Mouse (Mus musculus) ovary, postnatal 10 days (tissue): Measurements from ENCODE around the gene Gpr183.

Experiments used
- DNase-seq: peaks from one replicate; pipeline ENCODE4 v3.0.0; 2022; ENCODE audit warnings: low spot score

The Gpr183 gene

DNA sequence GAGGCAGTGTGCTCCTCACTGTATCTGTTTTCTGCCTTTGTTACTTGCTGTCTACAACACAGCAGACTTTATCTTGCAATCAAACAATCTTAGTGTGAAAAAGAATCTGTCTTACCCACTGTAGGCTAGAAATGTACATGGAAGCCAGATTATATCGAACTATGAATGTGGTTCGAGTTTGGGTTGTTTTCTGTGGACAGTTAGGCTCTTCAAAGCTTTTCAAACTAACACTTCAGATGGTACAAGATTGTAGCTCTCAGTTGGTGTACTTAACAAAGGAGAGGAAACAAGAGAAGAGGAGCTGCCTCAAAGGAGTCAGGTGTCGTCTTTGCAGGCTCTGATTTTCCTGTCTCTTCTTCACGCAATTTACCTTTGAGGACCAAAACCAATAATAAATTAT lies 22.7 kb upstream of the Gpr183 start:
- DNase-seq = no peak

GRCm38 (mm10) chr14:121987287-121987686 lies 22.3 kb upstream of the Gpr183 start:
- no peak for DNase-seq

DNA sequence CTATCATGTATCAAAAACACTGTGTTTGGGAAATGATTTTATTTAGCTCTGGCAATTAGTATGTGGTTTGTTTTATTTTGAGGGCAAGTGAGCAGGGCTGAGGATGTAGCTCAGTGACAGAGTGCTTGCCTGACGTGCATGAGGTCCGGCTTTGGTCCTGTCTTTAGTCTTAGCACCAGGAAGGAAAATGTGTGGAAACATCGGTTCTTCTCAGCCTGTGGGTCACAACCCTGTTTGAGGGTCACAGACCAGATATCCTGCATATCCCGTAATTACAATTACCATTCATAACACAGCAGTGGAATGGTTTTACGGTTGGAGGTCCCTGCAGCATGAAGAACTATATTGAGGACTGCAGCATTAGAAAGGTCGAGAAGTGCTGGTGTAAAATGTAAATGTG lies 21.0 kb upstream of the Gpr183 start:
- no peak for DNase-seq

GRCm38 (mm10) chr14:121985477-121985876 lies 20.5 kb upstream of the Gpr183 start:
- DNase-seq = no peak

DNA sequence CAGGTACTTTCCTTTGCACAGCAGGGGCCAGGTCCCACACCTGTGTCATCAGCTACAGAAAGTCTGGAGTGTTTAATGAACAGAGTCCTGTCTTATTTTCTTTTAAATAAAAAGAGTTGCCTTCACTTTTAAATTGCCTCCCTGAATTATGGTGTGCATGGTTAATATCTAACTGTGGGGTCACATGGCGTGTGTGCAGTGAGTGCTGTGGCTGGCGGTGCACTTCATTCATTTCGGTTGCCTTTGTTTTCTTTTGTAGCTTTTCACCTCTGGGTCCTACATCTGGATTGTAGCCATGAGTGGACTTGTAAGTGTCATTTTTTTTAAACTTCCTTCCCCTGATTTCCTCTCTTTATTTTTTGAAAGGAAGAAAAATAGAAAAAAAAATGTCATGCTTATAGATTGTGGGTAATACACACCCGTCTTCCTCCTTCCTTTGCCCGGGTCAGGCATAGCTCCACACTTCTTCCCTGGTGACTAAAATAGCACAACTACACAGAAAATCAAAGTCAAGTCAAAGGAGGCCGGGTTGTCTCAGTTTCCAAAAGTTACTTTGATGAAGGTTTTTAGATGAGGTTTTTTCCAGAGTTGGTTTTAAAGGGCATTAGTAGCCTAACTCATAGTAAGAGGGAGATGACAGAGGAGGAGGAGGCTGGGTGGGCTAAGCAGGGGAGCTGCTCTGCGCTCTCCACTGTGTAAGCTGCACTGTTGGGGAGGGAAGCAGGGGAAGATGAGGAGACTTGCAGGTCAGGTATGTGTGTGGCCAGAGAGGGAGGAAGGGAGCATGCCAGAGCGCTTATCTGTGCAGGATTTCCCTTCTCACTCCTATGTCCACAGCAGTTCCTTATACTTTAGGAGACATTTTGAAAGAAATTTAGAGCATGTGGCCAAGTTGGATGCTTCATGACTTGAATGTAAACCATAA lies 18.3 kb upstream of the Gpr183 start:
- DNase-seq = no peak

GRCm38 (mm10) chr14:121981531-121981930 lies 16.5 kb upstream of the Gpr183 start:
- DNase-seq = no peak

DNA sequence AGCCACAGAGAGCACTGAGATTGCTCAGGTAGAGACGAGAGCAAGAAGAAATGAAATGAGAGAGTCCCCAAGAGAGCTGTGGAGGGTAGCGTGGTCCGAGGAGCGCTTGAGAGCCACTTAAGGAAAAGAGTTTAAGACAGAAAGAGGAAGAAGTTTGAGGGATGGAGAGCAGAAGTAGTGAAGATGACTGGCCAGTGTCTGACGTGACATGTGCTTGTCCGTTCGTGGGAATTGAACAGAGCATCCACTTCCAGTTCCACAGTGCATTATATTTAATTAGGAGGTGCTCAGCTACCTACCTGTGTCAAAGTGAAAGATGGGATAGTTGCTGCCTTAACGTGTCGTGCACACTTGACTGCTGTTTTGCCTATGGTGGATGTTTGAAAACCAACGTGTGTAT lies 8.1 kb upstream of the Gpr183 start:
- DNase-seq = no peak

DNA sequence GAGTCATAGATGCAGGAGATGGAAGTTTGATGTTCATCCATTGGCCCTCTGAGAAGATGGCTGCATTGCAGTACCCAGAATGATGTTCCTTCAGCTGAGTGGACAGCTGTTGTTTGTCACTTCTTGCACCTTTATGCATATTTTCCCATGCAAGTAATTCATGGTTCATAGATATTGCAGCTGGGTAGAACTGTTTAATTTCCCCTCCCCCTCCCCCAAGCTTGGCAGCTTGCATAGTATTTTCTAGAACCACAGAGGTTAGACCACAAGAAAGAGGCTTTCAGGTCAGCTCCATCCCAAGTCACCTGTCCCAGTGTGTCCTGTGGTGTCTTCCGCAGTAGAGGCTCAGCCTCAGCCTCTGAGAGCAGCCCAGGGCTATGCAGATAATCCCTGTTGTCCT lies 5.4 kb upstream of the Gpr183 start:
- no peak for DNase-seq

GRCm38 (mm10) chr14:121967095-121967494 lies 2.1 kb upstream of the Gpr183 start:
- no peak for DNase-seq

- DNase-seq = no peak
These were observed 466 bp upstream of the Gpr183 start for GRCm38 (mm10) chr14:121965461-121965860.

GRCm38 (mm10) chr14:121963942-121964335 lies 1.1 kb downstream of the Gpr183 start:
- DNase-seq = no peak

DNA sequence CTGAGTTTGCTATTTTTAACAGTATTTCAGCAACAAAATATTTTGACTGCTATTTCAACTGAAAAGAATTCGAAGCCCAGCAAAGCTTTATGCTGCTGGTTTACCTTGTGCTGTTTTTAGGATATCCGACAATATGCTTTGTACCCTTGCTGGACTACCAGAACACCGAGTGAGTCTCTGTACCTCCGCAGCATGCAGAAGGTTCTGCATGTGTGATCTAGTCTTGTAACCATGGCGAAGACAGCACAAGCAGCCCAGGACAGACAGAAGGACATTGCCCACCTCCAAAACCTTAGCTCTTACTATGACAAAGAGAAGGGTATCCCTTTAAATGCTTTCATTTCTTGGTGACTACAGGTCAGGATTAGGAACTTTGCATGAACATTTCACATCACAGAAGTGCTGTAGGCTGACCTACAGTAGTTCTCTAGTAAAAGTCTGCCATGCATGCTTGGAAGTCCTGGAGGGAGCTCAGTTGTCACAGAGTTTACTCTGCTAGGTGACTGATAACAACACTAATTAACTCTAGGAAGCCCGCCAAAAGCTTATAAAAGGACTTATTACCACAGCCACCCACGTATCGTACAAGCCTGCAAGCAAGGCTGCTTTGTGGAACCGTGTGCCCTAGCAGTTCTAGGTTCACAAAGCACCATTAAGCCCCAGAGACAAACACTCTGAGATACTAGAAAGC lies 1.6 kb downstream of the Gpr183 start:
- DNase-seq = no peak

- no peak for DNase-seq
These were observed 2.7 kb downstream of the Gpr183 start for GRCm38 (mm10) chr14:121962128-121962890.

GRCm38 (mm10) chr14:121961496-121962127 lies 3.4 kb downstream of the Gpr183 start:
- DNase-seq = no peak

- no peak for DNase-seq
These were observed 4.0 kb downstream of the Gpr183 start for GRCm38 (mm10) chr14:121960997-121961396.

GRCm38 (mm10) chr14:121960531-121960930 lies 4.5 kb downstream of the Gpr183 start:
- DNase-seq = no peak

- DNase-seq = no peak
These were observed 5.0 kb downstream of the Gpr183 start for GRCm38 (mm10) chr14:121960031-121960430.

- DNase-seq = no peak
These were observed 5.4 kb downstream of the Gpr183 start for GRCm38 (mm10) chr14:121959538-121959980.

DNA sequence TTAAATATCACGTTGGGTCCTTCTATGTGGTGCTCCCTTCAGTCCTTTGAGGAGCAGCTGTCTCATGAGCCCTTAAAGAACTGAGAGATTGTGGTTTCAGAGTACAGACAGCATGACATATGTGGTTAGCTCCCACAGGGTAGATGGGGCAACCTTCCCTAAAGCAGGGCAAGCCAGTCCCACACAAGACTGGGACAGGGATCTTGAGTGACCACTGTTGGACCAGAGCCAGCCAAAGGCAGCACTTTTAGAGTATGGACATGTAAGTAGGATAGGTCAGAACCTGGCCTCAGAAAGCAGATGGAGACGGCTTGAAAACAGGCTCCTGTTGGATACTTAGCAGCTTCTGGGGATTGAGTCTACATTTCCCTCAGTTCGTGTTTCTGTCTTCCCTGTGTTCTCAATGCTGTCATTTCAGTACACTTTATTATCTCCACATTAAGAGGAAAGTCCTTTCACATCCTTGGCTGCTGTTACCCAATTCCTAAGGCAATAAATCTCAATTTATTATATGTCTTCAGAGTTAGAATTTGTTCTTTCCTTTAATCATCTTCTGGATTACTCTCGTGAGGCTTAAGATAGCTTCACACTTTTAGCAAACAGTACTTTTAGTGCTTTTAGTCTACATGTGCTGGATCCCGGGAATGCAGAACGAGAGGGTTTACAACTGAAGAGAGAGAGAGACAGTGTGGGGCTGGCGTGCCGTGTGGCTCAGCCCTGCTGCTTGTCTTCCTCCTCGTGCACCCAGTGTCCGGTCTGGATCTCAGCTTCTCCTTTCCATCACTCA lies 6.1 kb downstream of the Gpr183 start:
- DNase-seq = no peak

- DNase-seq = no peak
These were observed 6.8 kb downstream of the Gpr183 start for GRCm38 (mm10) chr14:121958041-121958750.
